Mouse (Mus musculus): ENCODE results near the gene Dars. TPM values are rescaled to one million over a fixed set of nuclear protein-coding genes. Genes with fewer than 3 reads are reported as not detected.

The Dars gene
- polyA plus RNA-seq, 1 experiment from 2014 or later: 178 TPM

GRCm38 (mm10) chr1:128452210-128452609 lies 35.0 kb upstream of the Dars start:
- 71% methylated on average over 3 of the region's 3 CpGs for WGBS

GRCm38 (mm10) chr1:128451183-128451582 lies 34.0 kb upstream of the Dars start:
- WGBS: 81% methylated on average over 4 of the region's 4 CpGs
- Histone ChIP-seq H3K36me3 (ENCODE audit: control insufficient read depth, insufficient read depth, low read length) (no peaks in the 10 kb centered on the region), H3K27ac (ENCODE audit: low read length) (no peak overlapping the region), H3K4me3 (replicated peaks; ENCODE audit: low read length) (no peak overlapping the region), H3K27me3 (ENCODE audit: control insufficient read depth, insufficient read depth, low read length) (no peaks in the 10 kb centered on the region), H3K9me3 (replicated peaks; ENCODE audit: control insufficient read depth, low read length) (no peaks in the 10 kb centered on the region), H3K4me1 (ENCODE audit: control insufficient read depth, insufficient read depth, low read length) (no peaks in the 10 kb centered on the region), H3K9ac (ENCODE audit: low read length) (no peak overlapping the region), H3K4me2 (ENCODE audit: low read depth, low read length) (no peak overlapping the region)
- no peak for ATAC-seq (ENCODE audit: insufficient read depth, low FRiP score)

More at GRCm38 (mm10) chr1:128452210-128452609, 35.0 kb upstream of the Dars start:
- Histone ChIP-seq H3K4me3 (replicated peaks; ENCODE audit: low read length) (no peak overlapping the region), H3K4me1 (ENCODE audit: control insufficient read depth, insufficient read depth, low read length) (no peaks in the 10 kb centered on the region), H3K9ac (ENCODE audit: low read length) (no peak overlapping the region), H3K9me3 (replicated peaks; ENCODE audit: control insufficient read depth, low read length) (no peaks in the 10 kb centered on the region), H3K4me2 (ENCODE audit: low read depth, low read length) (no peak overlapping the region), H3K27ac (ENCODE audit: low read length) (no peak overlapping the region), H3K36me3 (ENCODE audit: control insufficient read depth, insufficient read depth, low read length) (no peaks in the 10 kb centered on the region), H3K27me3 (ENCODE audit: control insufficient read depth, insufficient read depth, low read length) (no peaks in the 10 kb centered on the region)
- no peak for ATAC-seq (ENCODE audit: insufficient read depth, low FRiP score)

DNA sequence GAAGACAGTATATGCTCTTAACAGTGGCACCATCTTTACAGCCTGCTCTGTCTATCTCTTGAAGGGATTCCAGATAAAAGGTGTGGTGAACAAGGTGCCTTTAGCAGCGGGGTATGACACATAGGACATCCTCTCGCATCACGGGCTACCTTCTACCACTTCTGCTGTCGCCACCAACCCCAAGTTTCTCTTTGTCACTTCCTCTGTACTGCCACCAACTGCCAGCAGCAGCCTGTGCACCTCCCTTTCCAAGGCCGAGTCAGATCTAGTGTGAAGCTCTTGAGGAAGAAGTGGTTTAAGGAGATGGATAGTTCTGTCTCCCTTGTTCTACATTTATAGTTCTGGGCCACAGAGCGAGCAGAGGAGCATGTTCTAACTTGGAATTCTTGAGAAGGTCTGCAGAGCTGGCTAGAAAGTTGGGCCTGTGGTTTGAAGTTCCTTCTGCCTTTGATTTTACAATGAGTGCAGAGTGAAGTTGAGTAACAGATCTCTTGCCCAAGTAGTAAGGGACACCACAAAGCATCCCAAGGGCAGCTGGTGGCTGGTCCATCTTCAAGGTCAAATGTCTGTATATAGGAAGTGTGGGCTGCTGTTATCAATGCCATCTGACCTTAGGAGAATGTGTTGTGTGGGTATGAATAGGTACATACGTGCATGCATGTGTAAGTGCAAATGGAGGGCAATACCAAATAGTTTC lies 30.2 kb upstream of the Dars start:
- Histone ChIP-seq H3K4me2 (ENCODE audit: low read depth, low read length) (no peak overlapping the region), H3K9ac (ENCODE audit: low read length) (no peak overlapping the region), H3K36me3 (ENCODE audit: control insufficient read depth, insufficient read depth, low read length) (no peaks in the 10 kb centered on the region), H3K4me1 (ENCODE audit: control insufficient read depth, insufficient read depth, low read length) (0 out of 2 replicates have a peak, but pooled peaks cover 3% of the 10 kb centered on the region), H3K27me3 (ENCODE audit: control insufficient read depth, insufficient read depth, low read length) (no peaks in the 10 kb centered on the region), H3K4me3 (replicated peaks; ENCODE audit: low read length) (no peak overlapping the region), H3K9me3 (replicated peaks; ENCODE audit: control insufficient read depth, low read length) (no peaks in the 10 kb centered on the region), H3K27ac (ENCODE audit: low read length) (no peak overlapping the region)
- WGBS: 84% methylated on average over 7 of the region's 7 CpGs
- ATAC-seq (ENCODE audit: insufficient read depth, low FRiP score): no peak

DNA sequence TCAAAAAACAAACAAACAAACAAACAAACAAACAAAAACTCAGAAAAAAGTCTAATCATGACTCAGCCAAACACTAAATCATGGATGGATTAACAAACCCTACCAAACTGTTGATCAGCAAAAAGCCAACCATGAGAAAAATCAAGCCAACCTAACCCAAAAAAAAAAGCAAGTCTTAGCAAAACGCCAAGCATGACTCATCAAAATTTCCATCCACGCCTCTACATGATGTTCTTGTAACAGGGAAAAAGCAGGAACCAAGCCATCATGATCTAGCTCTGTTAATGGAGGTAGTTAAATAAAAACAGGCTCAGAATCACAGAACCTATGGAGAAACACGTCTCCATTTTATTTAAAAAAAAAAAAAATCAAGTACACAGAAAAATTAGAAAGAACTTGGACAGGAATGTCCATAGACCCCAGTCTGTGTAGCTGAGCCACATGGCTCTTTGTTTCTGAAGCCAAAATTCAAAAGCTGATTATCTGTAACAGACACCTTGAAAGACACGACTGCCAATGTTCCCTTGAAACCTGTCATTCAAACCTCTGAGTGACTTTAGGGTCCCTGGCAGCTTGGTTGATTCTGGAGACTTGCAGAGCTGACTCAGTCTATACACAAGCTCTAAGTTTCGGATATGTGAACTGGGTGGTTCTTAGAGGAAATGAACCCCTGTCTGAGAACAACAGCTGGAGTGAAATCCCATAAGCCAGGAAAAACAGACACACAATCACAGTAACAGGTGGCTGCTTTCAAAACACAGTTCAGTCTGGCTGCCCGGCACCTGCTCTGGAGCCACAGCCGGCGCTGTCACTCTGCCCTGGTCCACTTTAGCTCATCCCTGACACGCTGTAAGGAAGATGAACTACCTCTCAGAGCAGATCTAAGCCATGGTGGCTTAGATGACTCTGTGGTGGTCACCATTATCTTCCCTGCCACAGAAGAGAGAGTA lies 27.0 kb upstream of the Dars start:
- 0 out of 2 replicates have a peak, but pooled peaks cover 5% of the 10 kb centered on the region for H3K4me1 ChIP-seq (ENCODE audit: control insufficient read depth, insufficient read depth, low read length)
- ATAC-seq (ENCODE audit: insufficient read depth, low FRiP score): no peak
- no peak overlapping the region for H3K4me3 ChIP-seq (replicated peaks; ENCODE audit: low read length)
- H3K36me3 ChIP-seq (ENCODE audit: control insufficient read depth, insufficient read depth, low read length): no peaks in the 10 kb centered on the region
- no peaks in the 10 kb centered on the region for H3K9me3 ChIP-seq (replicated peaks; ENCODE audit: control insufficient read depth, low read length)
- H3K27me3 ChIP-seq (ENCODE audit: control insufficient read depth, insufficient read depth, low read length): no peaks in the 10 kb centered on the region
- no peak overlapping the region for H3K9ac ChIP-seq (ENCODE audit: low read length)
- WGBS: 48% methylated on average over 9 of the region's 9 CpGs
- no peak overlapping the region for H3K27ac ChIP-seq (ENCODE audit: low read length)
- no peak overlapping the region for H3K4me2 ChIP-seq (ENCODE audit: low read depth, low read length)

DNA sequence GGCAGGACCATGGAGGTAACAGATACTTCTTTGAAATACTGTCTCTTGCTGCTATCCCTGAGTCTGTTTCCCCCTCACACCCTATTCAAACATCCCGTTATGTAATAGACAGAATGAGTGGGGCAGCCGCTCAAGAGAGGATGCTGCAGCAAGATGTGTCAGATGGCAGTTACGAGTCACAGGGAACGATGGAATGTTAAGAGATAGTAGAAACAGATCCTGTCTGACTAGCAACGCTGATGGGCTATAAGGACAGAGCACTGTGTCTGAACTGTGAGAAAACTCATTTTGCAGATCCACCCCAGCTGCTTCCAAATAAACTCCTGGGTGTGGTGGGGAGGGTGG lies 23.9 kb upstream of the Dars start:
- Histone ChIP-seq H3K4me2 (ENCODE audit: low read depth, low read length) (no peak overlapping the region), H3K9me3 (replicated peaks; ENCODE audit: control insufficient read depth, low read length) (no peaks in the 10 kb centered on the region), H3K4me3 (replicated peaks; ENCODE audit: low read length) (no peak overlapping the region), H3K27ac (ENCODE audit: low read length) (no peak overlapping the region), H3K9ac (ENCODE audit: low read length) (no peak overlapping the region), H3K4me1 (ENCODE audit: control insufficient read depth, insufficient read depth, low read length) (0 out of 2 replicates have a peak, but pooled peaks cover 5% of the 10 kb centered on the region), H3K36me3 (ENCODE audit: control insufficient read depth, insufficient read depth, low read length) (no peaks in the 10 kb centered on the region), H3K27me3 (ENCODE audit: control insufficient read depth, insufficient read depth, low read length) (no peaks in the 10 kb centered on the region)
- ATAC-seq (ENCODE audit: insufficient read depth, low FRiP score): no peak
- WGBS: 35% methylated on average over 5 of the region's 5 CpGs

GRCm38 (mm10) chr1:128440386-128441128 lies 23.4 kb upstream of the Dars start:
- WGBS: 54% methylated on average over 16 of the region's 16 CpGs
- H3K4me2 ChIP-seq (ENCODE audit: low read depth, low read length): no peak overlapping the region
- H3K27me3 ChIP-seq (ENCODE audit: control insufficient read depth, insufficient read depth, low read length): no peaks in the 10 kb centered on the region
- no peaks in the 10 kb centered on the region for H3K9me3 ChIP-seq (replicated peaks; ENCODE audit: control insufficient read depth, low read length)
- H3K4me3 ChIP-seq (replicated peaks; ENCODE audit: low read length): no peak overlapping the region
- 0 out of 2 replicates have a peak, but pooled peaks cover 5% of the 10 kb centered on the region for H3K4me1 ChIP-seq (ENCODE audit: control insufficient read depth, insufficient read depth, low read length)
- no peaks in the 10 kb centered on the region for H3K36me3 ChIP-seq (ENCODE audit: control insufficient read depth, insufficient read depth, low read length)
- no peak for ATAC-seq (ENCODE audit: insufficient read depth, low FRiP score)
- no peak overlapping the region for H3K9ac ChIP-seq (ENCODE audit: low read length)
- H3K27ac ChIP-seq (ENCODE audit: low read length): no peak overlapping the region

- H3K27ac ChIP-seq (ENCODE audit: low read length): no peak overlapping the region
- ATAC-seq (ENCODE audit: insufficient read depth, low FRiP score): no peak
- 88% methylated on average over 4 of the region's 4 CpGs for WGBS
- H3K9me3 ChIP-seq (replicated peaks; ENCODE audit: control insufficient read depth, low read length): no peaks in the 10 kb centered on the region
- H3K4me2 ChIP-seq (ENCODE audit: low read depth, low read length): no peak overlapping the region
- no peaks in the 10 kb centered on the region for H3K36me3 ChIP-seq (ENCODE audit: control insufficient read depth, insufficient read depth, low read length)
- H3K27me3 ChIP-seq (ENCODE audit: control insufficient read depth, insufficient read depth, low read length): no peaks in the 10 kb centered on the region
- H3K4me1 ChIP-seq (ENCODE audit: control insufficient read depth, insufficient read depth, low read length): 0 out of 2 replicates have a peak, but pooled peaks cover 5% of the 10 kb centered on the region
- H3K9ac ChIP-seq (ENCODE audit: low read length): no peak overlapping the region
- H3K4me3 ChIP-seq (replicated peaks; ENCODE audit: low read length): no peak overlapping the region
Measured at GRCm38 (mm10) chr1:128439618-128440017, 22.4 kb upstream of the Dars start.

DNA sequence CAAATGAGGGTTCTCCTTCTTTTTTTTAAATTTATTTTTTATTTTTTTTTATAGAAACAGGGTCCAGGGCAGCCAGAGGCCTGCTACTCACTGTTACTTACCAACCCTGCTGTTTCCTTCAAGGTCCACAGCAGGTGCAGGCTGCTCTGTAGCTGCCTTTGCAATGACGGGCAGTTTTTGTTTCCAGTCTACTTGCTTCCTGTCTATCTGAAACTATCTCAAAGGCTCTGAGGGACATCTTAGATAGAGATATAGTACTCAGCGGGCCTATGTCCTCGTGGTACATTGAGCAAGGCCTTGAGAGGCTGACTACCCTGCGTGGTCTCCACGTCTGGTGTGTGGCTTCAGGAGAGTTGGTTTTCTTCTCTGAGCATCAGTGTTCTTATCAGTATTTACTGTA lies 21.4 kb upstream of the Dars start:
- Histone ChIP-seq H3K4me3 (replicated peaks; ENCODE audit: low read length) (no peak overlapping the region), H3K36me3 (ENCODE audit: control insufficient read depth, insufficient read depth, low read length) (no peaks in the 10 kb centered on the region), H3K27me3 (ENCODE audit: control insufficient read depth, insufficient read depth, low read length) (no peaks in the 10 kb centered on the region), H3K4me1 (ENCODE audit: control insufficient read depth, insufficient read depth, low read length) (0 out of 2 replicates have a peak, but pooled peaks cover 2% of the 10 kb centered on the region), H3K27ac (ENCODE audit: low read length) (no peak overlapping the region), H3K9me3 (replicated peaks; ENCODE audit: control insufficient read depth, low read length) (no peaks in the 10 kb centered on the region), H3K9ac (ENCODE audit: low read length) (no peak overlapping the region), H3K4me2 (ENCODE audit: low read depth, low read length) (no peak overlapping the region)
- no peak for ATAC-seq (ENCODE audit: insufficient read depth, low FRiP score)
- WGBS: 83% methylated on average over 5 of the region's 5 CpGs
